Mouse (Mus musculus): ENCODE results near the gene Ifih1. TPM values are rescaled to one million over a fixed set of nuclear protein-coding genes. Genes with fewer than 3 reads are reported as not detected.

Ifih1 gene
- polyA plus RNA-seq, 1 experiment from 2014 or later, result 1.9 TPM

DNA sequence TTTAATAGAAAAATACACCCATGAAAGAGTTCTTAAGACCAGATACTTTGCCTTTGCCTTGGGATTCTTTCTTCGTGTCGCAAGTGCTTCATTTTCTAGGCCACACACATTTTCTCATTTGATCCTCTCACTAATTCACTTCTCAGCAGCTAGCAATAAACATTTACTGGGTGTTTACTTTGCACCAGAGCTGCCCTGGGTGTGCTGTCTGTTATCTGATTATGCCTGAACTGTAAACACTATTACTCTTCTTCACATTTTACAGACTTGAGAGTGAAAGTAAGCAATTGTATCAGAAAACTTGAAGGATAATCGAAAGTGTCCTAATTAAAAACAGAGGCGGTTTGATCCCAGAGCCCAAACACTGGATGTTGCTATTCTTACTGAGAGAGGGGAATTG is 56.7 kb downstream of the Ifih1 start:
- H3K4me1 ChIP-seq (replicated peaks; ENCODE audit: control insufficient read depth, insufficient read depth, low read length), result no peaks in the 10 kb centered on the region
- no peaks in the 10 kb centered on the region for H3K27me3 ChIP-seq (ENCODE audit: control insufficient read depth, insufficient read depth, low read length)
- H3K4me3 ChIP-seq (ENCODE audit: low read depth, low read length), result no peak overlapping the region
- no peak overlapping the region for H3K27ac ChIP-seq (ENCODE audit: low read depth, low read length)
- 76% methylated on average over 4 of the region's 4 CpGs for WGBS
- no peak overlapping the region for H3K9ac ChIP-seq (ENCODE audit: low read depth, low read length)
- ATAC-seq (ENCODE audit: low FRiP score) (no peak), DNase-seq (ENCODE audit: low spot score) (no peak)
- H3K36me3 ChIP-seq (ENCODE audit: control insufficient read depth, insufficient read depth, low read length), result no peaks in the 10 kb centered on the region
- no peak overlapping the region for H3K4me2 ChIP-seq (replicated peaks; ENCODE audit: low read depth, low read length)
- H3K9me3 ChIP-seq (ENCODE audit: control insufficient read depth, low read length), result no peaks in the 10 kb centered on the region

DNA sequence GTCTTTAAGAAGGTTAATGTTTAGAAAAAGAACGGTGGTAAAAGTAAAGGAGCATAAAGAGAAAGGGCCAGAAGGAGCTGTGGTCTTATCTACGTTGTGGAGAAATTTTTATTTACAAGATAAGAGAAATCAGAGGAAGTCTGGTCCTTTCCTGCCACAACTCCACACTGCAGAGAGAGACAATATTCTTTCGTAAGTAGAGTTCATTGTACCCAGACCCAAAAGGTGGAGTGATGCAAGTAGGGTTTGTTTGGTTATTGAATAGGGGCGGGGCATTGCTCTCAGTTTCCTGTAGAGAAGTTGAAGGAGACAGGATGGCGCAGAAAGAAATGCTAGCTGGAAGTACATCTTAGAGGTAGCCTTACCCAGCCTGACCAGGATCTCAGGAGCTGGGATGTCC is 60.3 kb downstream of the Ifih1 start:
- H3K4me1 ChIP-seq (replicated peaks; ENCODE audit: control insufficient read depth, insufficient read depth, low read length), result no peaks in the 10 kb centered on the region
- no peak overlapping the region for H3K4me3 ChIP-seq (ENCODE audit: low read depth, low read length)
- DNase-seq (ENCODE audit: low spot score) (no peak), ATAC-seq (ENCODE audit: low FRiP score) (no peak)
- no peak overlapping the region for H3K27ac ChIP-seq (ENCODE audit: low read depth, low read length)
- WGBS, result 89% methylated on average over 5 of the region's 5 CpGs
- H3K36me3 ChIP-seq (ENCODE audit: control insufficient read depth, insufficient read depth, low read length), result no peaks in the 10 kb centered on the region
- no peaks in the 10 kb centered on the region for H3K9me3 ChIP-seq (ENCODE audit: control insufficient read depth, low read length)
- H3K27me3 ChIP-seq (ENCODE audit: control insufficient read depth, insufficient read depth, low read length), result no peaks in the 10 kb centered on the region
- no peak overlapping the region for H3K9ac ChIP-seq (ENCODE audit: low read depth, low read length)
- no peak overlapping the region for H3K4me2 ChIP-seq (replicated peaks; ENCODE audit: low read depth, low read length)

DNA sequence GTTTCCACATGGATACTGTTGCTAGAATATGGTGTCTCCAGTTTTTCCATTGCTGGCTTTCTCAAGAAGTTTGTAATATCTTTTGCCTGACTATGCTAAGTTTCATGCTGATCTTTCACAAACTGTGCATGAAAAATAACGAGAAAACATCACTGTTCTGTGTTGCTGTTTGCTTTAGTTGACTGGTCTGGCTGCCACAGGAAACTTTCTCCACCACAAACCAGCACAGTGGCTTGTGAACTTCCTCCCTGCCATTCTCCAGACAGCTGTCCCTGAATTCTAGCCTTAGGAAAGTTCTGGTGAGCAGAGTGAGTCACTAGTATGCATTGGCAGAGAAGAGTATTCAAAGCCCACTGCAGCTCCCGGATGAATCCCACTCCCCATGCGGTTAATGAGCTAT is 71.1 kb downstream of the Ifih1 start:
- Histone ChIP-seq H3K27me3 (ENCODE audit: control insufficient read depth, insufficient read depth, low read length) (no peaks in the 10 kb centered on the region), H3K9me3 (ENCODE audit: control insufficient read depth, low read length) (no peaks in the 10 kb centered on the region), H3K36me3 (ENCODE audit: control insufficient read depth, insufficient read depth, low read length) (no peaks in the 10 kb centered on the region), H3K27ac (ENCODE audit: low read depth, low read length) (no peak overlapping the region), H3K9ac (ENCODE audit: low read depth, low read length) (no peak overlapping the region), H3K4me3 (ENCODE audit: low read depth, low read length) (no peak overlapping the region), H3K4me1 (replicated peaks; ENCODE audit: control insufficient read depth, insufficient read depth, low read length) (no peaks in the 10 kb centered on the region), H3K4me2 (replicated peaks; ENCODE audit: low read depth, low read length) (no peak overlapping the region)
- DNase-seq (ENCODE audit: low spot score) (no peak), ATAC-seq (ENCODE audit: low FRiP score) (no peak)
- 83% methylated on average over 3 of the region's 3 CpGs for WGBS

DNA sequence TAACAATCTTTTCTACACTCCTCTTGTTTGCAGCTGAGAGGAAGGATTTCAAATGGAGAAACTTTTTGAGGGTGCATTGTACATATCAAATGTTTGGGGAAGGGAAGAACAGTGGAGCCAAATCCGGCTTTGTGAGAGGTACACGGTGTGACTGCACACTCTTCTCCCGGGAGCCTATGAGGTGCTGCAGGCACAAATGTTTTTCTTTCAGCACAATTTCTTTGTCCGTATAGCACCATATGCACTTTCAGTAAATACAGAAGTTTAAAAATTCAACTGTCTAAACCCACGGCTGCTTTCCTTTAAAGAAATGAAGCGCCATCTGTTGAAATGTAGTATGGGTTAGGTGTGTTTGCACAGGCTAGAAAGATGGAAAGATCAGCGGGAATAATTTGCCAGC is 71.8 kb downstream of the Ifih1 start:
- 71% methylated on average over 7 of the region's 7 CpGs for WGBS

DNA sequence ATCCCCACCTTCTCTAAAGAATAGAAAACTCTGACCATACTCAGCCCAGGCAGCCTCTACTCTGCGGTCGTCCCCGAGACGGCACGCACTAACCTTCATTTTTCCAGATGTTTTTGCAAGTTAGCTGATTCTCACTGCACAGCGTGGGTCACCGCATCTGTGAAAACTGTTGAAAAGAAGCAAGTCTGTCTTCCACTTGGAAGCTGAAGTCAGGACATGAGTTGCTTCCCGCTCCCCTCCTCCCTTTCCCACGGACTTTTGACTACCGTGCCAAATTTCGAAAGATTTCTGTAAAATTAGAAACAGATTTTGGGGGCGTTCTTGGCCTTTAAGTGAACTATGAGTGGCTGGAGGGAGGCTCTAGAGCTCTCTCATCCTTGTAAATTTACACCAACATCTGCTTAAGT is 72.3 kb downstream of the Ifih1 start, which contains the start of gene Fap:
TSS of gene Fap (minus strand) at position 323 of the 407 bp plus-strand sequence.
- 65% methylated on average over 12 of the region's 12 CpGs for WGBS
- no peaks in the 10 kb centered on the region for H3K36me3 ChIP-seq (ENCODE audit: control insufficient read depth, insufficient read depth, low read length)
- H3K4me3 ChIP-seq (ENCODE audit: low read depth, low read length), result no peak within 1 kb of the TSS
- ATAC-seq (ENCODE audit: low FRiP score), result no peak
- H3K9ac ChIP-seq (ENCODE audit: low read depth, low read length), result no peak within 1 kb of the TSS
- H3K27ac ChIP-seq (ENCODE audit: low read depth, low read length), result peak within 1 kb of the TSS; percentile 24; the same call in 1 of the 2 replicates
- DNase-seq (ENCODE audit: low spot score), result peak; percentile 30
- H3K4me1 ChIP-seq (replicated peaks; ENCODE audit: control insufficient read depth, insufficient read depth, low read length), result no peaks in the 10 kb centered on the region
- no peaks in the 10 kb centered on the region for H3K9me3 ChIP-seq (ENCODE audit: control insufficient read depth, low read length)
- no peaks in the 10 kb centered on the region for H3K27me3 ChIP-seq (ENCODE audit: control insufficient read depth, insufficient read depth, low read length)
- no peak within 1 kb of the TSS for H3K4me2 ChIP-seq (replicated peaks; ENCODE audit: low read depth, low read length)

More for the DNA sequence above, 71.8 kb downstream of the Ifih1 start:
- DNase-seq (ENCODE audit: low spot score) (peak; percentile 3), ATAC-seq (ENCODE audit: low FRiP score) (no peak)
- H3K27ac ChIP-seq (ENCODE audit: low read depth, low read length), result no peak overlapping the region
- H3K27me3 ChIP-seq (ENCODE audit: control insufficient read depth, insufficient read depth, low read length), result no peaks in the 10 kb centered on the region
- no peaks in the 10 kb centered on the region for H3K36me3 ChIP-seq (ENCODE audit: control insufficient read depth, insufficient read depth, low read length)
- H3K9ac ChIP-seq (ENCODE audit: low read depth, low read length), result no peak overlapping the region
- no peak overlapping the region for H3K4me2 ChIP-seq (replicated peaks; ENCODE audit: low read depth, low read length)
- H3K9me3 ChIP-seq (ENCODE audit: control insufficient read depth, low read length), result no peaks in the 10 kb centered on the region
- no peaks in the 10 kb centered on the region for H3K4me1 ChIP-seq (replicated peaks; ENCODE audit: control insufficient read depth, insufficient read depth, low read length)
- H3K4me3 ChIP-seq (ENCODE audit: low read depth, low read length), result no peak overlapping the region

DNA sequence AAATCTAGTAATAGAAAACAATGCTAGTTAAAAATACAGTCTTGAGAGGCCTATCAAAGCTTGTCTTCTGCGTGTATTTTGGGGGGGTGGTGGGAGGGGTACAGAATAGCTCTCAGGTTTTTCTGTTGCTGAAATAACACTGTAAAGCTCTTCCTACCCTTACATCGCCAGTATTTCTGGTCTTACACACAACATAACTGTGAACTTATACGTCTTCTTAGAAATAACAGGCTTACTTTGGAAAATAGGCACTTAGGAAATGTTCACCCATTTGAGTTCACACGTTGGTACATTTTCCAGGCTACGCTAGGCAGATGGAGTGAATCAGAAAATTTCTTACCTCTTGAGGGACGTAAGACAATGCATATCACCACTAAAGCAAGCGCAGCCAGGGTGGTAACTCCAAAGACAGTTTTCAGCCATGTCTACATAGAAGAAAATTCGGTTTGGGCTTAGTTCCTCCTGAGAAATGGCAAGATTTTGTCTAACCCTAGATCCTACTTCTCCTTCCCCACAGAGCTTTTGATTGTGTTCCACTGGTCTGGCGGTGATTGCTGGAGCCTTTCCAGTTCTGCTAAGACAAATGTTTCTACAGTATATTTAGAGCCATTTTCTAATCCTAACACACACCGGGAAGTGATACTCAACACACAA is 72.8 kb downstream of the Ifih1 start:
- H3K36me3 ChIP-seq (ENCODE audit: control insufficient read depth, insufficient read depth, low read length), result no peaks in the 10 kb centered on the region
- H3K27me3 ChIP-seq (ENCODE audit: control insufficient read depth, insufficient read depth, low read length), result no peaks in the 10 kb centered on the region
- DNase-seq (ENCODE audit: low spot score), result peak; percentile 2
- H3K4me1 ChIP-seq (replicated peaks; ENCODE audit: control insufficient read depth, insufficient read depth, low read length), result no peaks in the 10 kb centered on the region
- no peak for ATAC-seq (ENCODE audit: low FRiP score)
- WGBS, result 82% methylated on average over 10 of the region's 10 CpGs
- H3K4me3 ChIP-seq (ENCODE audit: low read depth, low read length), result no peak overlapping the region
- H3K4me2 ChIP-seq (replicated peaks; ENCODE audit: low read depth, low read length), result no peak overlapping the region
- H3K27ac ChIP-seq (ENCODE audit: low read depth, low read length), result peak overlapping the region; percentile 24; the same call in 1 of the 2 replicates
- H3K9me3 ChIP-seq (ENCODE audit: control insufficient read depth, low read length), result no peaks in the 10 kb centered on the region
- H3K9ac ChIP-seq (ENCODE audit: low read depth, low read length), result no peak overlapping the region

DNA sequence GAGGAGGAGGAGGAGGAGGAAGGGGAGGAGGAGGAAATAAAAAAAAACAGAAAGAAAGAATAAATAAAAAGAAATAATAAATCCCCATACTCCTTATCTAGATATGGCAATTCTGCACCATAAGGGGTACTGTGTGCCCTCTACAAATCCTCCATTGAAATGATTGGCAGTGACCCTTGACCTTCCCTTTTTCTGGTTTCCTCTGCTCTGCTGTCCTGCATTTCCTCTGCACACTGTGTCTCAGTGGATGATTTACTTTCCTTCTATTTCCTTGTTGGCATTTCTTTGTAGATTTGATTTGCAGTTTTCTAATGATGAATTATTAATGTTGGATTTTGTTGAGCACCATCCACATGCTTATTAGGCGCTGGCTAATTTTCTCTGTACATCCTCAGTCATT is 81.4 kb downstream of the Ifih1 start:
- H3K9me3 ChIP-seq (ENCODE audit: control insufficient read depth, low read length), result no peaks in the 10 kb centered on the region
- no peak for DNase-seq (ENCODE audit: low spot score)
- no peaks in the 10 kb centered on the region for H3K36me3 ChIP-seq (ENCODE audit: control insufficient read depth, insufficient read depth, low read length)
- H3K9ac ChIP-seq (ENCODE audit: low read depth, low read length), result no peak overlapping the region
- H3K27ac ChIP-seq (ENCODE audit: low read depth, low read length), result no peak overlapping the region
- H3K27me3 ChIP-seq (ENCODE audit: control insufficient read depth, insufficient read depth, low read length), result no peaks in the 10 kb centered on the region
- ATAC-seq (ENCODE audit: low FRiP score), result no peak
- no peaks in the 10 kb centered on the region for H3K4me1 ChIP-seq (replicated peaks; ENCODE audit: control insufficient read depth, insufficient read depth, low read length)
- H3K4me2 ChIP-seq (replicated peaks; ENCODE audit: low read depth, low read length), result no peak overlapping the region
- 94% methylated on average over 1 of the region's 1 CpGs for WGBS
- H3K4me3 ChIP-seq (ENCODE audit: low read depth, low read length), result no peak overlapping the region

DNA sequence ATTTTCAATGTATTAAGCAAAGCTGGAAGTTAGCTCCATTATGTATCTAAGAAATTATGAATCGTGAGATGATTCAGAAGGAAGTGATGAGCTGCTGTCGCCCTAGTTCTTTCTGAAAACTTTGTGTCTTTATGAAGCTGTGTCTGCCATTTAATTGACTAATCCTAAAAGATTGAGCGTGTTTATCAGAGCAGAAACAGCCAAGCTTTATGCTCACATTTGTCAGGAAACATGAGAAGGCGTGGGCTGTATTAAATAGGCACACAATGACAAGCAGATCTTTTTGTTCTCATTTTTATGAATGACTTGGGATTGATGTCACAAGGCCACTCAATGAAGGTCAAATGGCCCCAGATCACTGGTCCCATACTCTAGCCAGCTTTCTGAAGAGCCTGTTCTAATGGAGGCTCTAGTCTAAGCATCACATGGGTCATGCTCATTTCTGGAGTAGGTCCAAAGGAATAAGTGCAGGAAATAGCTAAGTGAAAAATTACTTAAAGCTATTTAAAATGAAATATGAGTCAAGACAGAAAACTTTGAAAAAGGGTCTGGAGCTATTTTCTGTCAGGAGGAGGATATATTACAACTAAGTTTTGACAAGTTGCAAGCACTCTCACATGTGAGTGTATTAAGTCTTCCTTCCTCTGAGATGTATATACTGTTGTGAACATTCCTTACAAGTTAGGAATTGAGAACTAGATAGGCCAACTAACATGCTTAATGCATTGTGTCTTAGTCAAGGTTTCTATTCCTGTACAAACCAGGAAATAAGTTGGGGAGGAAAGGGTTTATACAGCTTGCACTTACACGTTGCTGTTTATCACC is 83.2 kb downstream of the Ifih1 start:
- ATAC-seq (ENCODE audit: low FRiP score), result no peak
- 75% methylated on average over 5 of the region's 5 CpGs for WGBS

DNA sequence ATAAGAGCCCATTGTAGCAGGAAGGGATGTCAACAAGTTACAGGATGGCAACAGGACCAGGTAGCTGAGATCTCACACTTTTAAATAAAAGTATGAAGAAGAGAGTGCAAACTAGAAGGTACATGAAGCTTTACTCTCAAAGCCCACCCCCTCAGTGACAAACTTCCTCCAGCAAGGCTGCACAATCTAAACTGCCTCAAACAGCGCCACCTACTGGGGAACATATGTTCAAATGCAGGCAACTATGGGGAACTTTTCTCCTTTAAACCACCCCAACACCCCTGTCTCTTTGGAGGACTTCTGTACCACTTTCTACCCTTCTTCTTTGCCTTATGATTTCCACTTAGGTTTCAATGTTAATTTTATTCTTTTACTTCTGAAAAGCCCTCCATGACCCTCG is 88.6 kb downstream of the Ifih1 start:
- Histone ChIP-seq H3K4me1 (replicated peaks; ENCODE audit: control insufficient read depth, insufficient read depth, low read length) (no peaks in the 10 kb centered on the region), H3K4me3 (ENCODE audit: low read depth, low read length) (no peak overlapping the region), H3K9me3 (ENCODE audit: control insufficient read depth, low read length) (no peaks in the 10 kb centered on the region), H3K9ac (ENCODE audit: low read depth, low read length) (no peak overlapping the region), H3K4me2 (replicated peaks; ENCODE audit: low read depth, low read length) (no peak overlapping the region), H3K36me3 (ENCODE audit: control insufficient read depth, insufficient read depth, low read length) (no peaks in the 10 kb centered on the region), H3K27ac (ENCODE audit: low read depth, low read length) (no peak overlapping the region), H3K27me3 (ENCODE audit: control insufficient read depth, insufficient read depth, low read length) (no peaks in the 10 kb centered on the region)
- WGBS, result 72% methylated on average over 2 of the region's 2 CpGs
- ATAC-seq (ENCODE audit: low FRiP score), result no peak
- no peak for DNase-seq (ENCODE audit: low spot score)

More for the DNA sequence above, 83.2 kb downstream of the Ifih1 start:
- Histone ChIP-seq H3K36me3 (ENCODE audit: control insufficient read depth, insufficient read depth, low read length) (no peaks in the 10 kb centered on the region), H3K4me2 (replicated peaks; ENCODE audit: low read depth, low read length) (no peak overlapping the region), H3K27ac (ENCODE audit: low read depth, low read length) (no peak overlapping the region), H3K27me3 (ENCODE audit: control insufficient read depth, insufficient read depth, low read length) (no peaks in the 10 kb centered on the region), H3K4me3 (ENCODE audit: low read depth, low read length) (no peak overlapping the region), H3K4me1 (replicated peaks; ENCODE audit: control insufficient read depth, insufficient read depth, low read length) (no peaks in the 10 kb centered on the region), H3K9me3 (ENCODE audit: control insufficient read depth, low read length) (no peaks in the 10 kb centered on the region), H3K9ac (ENCODE audit: low read depth, low read length) (no peak overlapping the region)
- no peak for DNase-seq (ENCODE audit: low spot score)
